8 mouse cellular contexts compared by ENCODE assay signal in genomic region chr11:97440441-97440881, GRCm38 (mm10). TPM values are rescaled to one million over a fixed set of nuclear protein-coding genes. Genes with fewer than 3 reads are reported as not detected.
DNase-seq lines count a peak whose midpoint lies in the region; ATAC-seq and TF ChIP-seq lines count a peak whose summit lies in the region.

No protein-coding gene starts in this region.

- TF ChIP-seq POLR2A in olfactory bulb, adult 2 months (IDR thresholded peaks at IDR 0.05; ENCODE audit: insufficient read depth, low read depth, low read length), result no peak

- no peaks in the 10 kb centered on the region for H3K27me3 ChIP-seq in heart, embryonic 11.5 days (ENCODE audit: control insufficient read depth, insufficient read depth, low read length)
- H3K27me3 ChIP-seq in heart, embryonic 13.5 days (replicated peaks), result no peaks in the 10 kb centered on the region
- H3K27me3 ChIP-seq in liver, embryonic 11.5 days (replicated peaks; ENCODE audit: control insufficient read depth, insufficient read depth, low read length), result no peaks in the 10 kb centered on the region

- H3K36me3 ChIP-seq in heart, embryonic 11.5 days (ENCODE audit: control insufficient read depth, insufficient read depth, low read length), result peaks cover 7% of the 10 kb centered on the region
- peaks cover 23% of the 10 kb centered on the region for H3K36me3 ChIP-seq in heart, embryonic 13.5 days
- peaks cover 10% of the 10 kb centered on the region for H3K36me3 ChIP-seq in liver, embryonic 11.5 days (ENCODE audit: control insufficient read depth, insufficient read depth, low read length)

- DNase-seq in heart, adult 8-10 months (ENCODE audit: low spot score), result no peak
- DNase-seq in NIH3T3 (ENCODE audit: low read depth), result peak; percentile 71
- no peak for DNase-seq in liver, embryonic 11.5 days (ENCODE audit: low spot score)
- DNase-seq in right cerebral cortex, postnatal 25 days, result no peak
- no peak for DNase-seq in left cerebral cortex, postnatal 14 days (ENCODE audit: low spot score in 2 of 2)

- peak overlapping the region; percentile 92 for H3K27ac ChIP-seq in heart, embryonic 11.5 days (ENCODE audit: low read depth, low read length)
- H3K27ac ChIP-seq in heart, embryonic 13.5 days (replicated peaks), result peak overlapping the region; percentile 98
- peak overlapping the region; percentile 98 for H3K27ac ChIP-seq in liver, embryonic 11.5 days (ENCODE audit: low read depth, low read length)
- no peak overlapping the region for H3K27ac ChIP-seq in olfactory bulb, adult 2 months (ENCODE audit: insufficient read depth, low read depth, low read length)

- H3K4me1 ChIP-seq in heart, embryonic 11.5 days (ENCODE audit: control insufficient read depth, insufficient read depth, low read length), result peaks cover 79% of the 10 kb centered on the region
- H3K4me1 ChIP-seq in heart, embryonic 13.5 days, result peaks cover 83% of the 10 kb centered on the region
- H3K4me1 ChIP-seq in liver, embryonic 11.5 days (replicated peaks; ENCODE audit: control insufficient read depth, insufficient read depth, low read length), result peaks cover 89% of the 10 kb centered on the region
- H3K4me1 ChIP-seq in olfactory bulb, adult 2 months (ENCODE audit: control insufficient read depth, insufficient read depth, low read length), result peaks cover 46% of the 10 kb centered on the region

- no peaks in the 10 kb centered on the region for H3K9me3 ChIP-seq in heart, embryonic 11.5 days (replicated peaks; ENCODE audit: control insufficient read depth, low read length)
- H3K9me3 ChIP-seq in heart, embryonic 13.5 days, result no peaks in the 10 kb centered on the region
- no peaks in the 10 kb centered on the region for H3K9me3 ChIP-seq in liver, embryonic 11.5 days (ENCODE audit: control insufficient read depth, low read length)

- intact Hi-C loops in left cerebral cortex, postnatal 14 days (cut with DNase I), result no loop called here

- 1% methylated on average over 34 of the region's 34 CpGs for WGBS in heart, embryonic 11.5 days (ENCODE audit: insufficient replicate concordance)
- WGBS in heart, embryonic 13.5 days, result under 1% methylated on average over 34 of the region's 34 CpGs
- WGBS in liver, embryonic 11.5 days, result under 1% methylated on average over 34 of the region's 34 CpGs
- 18% methylated on average over 34 of the region's 34 CpGs for WGBS in olfactory bulb, adult 2 months

- peak overlapping the region; percentile 95 for H3K4me3 ChIP-seq in heart, embryonic 11.5 days (ENCODE audit: low read depth, low read length)
- peak overlapping the region; percentile 80 for H3K4me3 ChIP-seq in heart, embryonic 13.5 days
- peak overlapping the region; percentile 94 for H3K4me3 ChIP-seq in liver, embryonic 11.5 days (ENCODE audit: low read depth, low read length)
- H3K4me3 ChIP-seq in olfactory bulb, adult 2 months (ENCODE audit: insufficient read depth, low read depth, low read length), result peak overlapping the region; percentile 24

- ATAC-seq in heart, embryonic 11.5 days (replicated peaks; ENCODE audit: insufficient number of reproducible peaks, low FRiP score, low TSS enrichment), result peak; percentile 17; the same call in 1 of the 2 replicates
- ATAC-seq in heart, embryonic 13.5 days (ENCODE audit: extremely low read depth, insufficient number of reproducible peaks, low FRiP score, low TSS enrichment), result peak; percentile 16; the same call in 1 of the 2 replicates
- peak; percentile 8; the same call in 1 of the 2 replicates for ATAC-seq in liver, embryonic 11.5 days (replicated peaks; ENCODE audit: low FRiP score)

- H3K4me2 ChIP-seq in heart, embryonic 11.5 days, result peak overlapping the region; percentile 87
- peak overlapping the region; percentile 86 for H3K4me2 ChIP-seq in heart, embryonic 13.5 days
- peak overlapping the region; percentile 80 for H3K4me2 ChIP-seq in liver, embryonic 11.5 days

- H3K9ac ChIP-seq in heart, embryonic 11.5 days (ENCODE audit: low read depth, low read length), result peak overlapping the region; percentile 90
- peak overlapping the region; percentile 93 for H3K9ac ChIP-seq in heart, embryonic 13.5 days
- H3K9ac ChIP-seq in liver, embryonic 11.5 days (ENCODE audit: low read depth, low read length), result peak overlapping the region; percentile 98

- TF ChIP-seq CTCF in olfactory bulb, adult 2 months (IDR thresholded peaks at IDR 0.05; ENCODE audit: insufficient read depth, low read depth, low read length), result no peak

RNA-seq across cellular contexts. Expression of gene Arhgap23, which starts 25.1 kb away (rescaled TPM):
- polyA plus RNA-seq in heart, embryonic 11.5 days (2014; fragmentation: Nextera tagmentation; extraction: Ambion mirVana), result 6.7 and 8.3 TPM in 2 replicates
- total RNA-seq in heart, adult 8-10 months (2022), result 10 to 100 TPM; 13.3 to 14.9 (median 14.0) TPM
- 6.6 and 6.9 TPM in 2 replicates for polyA plus RNA-seq in heart, embryonic 13.5 days (2015; fragmentation: Nextera tagmentation; extraction: Ambion mirVana)
- polyA plus RNA-seq in liver, embryonic 11.5 days (2014; fragmentation: Nextera tagmentation; extraction: Ambion mirVana), result 9.3 and 10.9 TPM in 2 replicates
- polyA plus RNA-seq in olfactory bulb, adult 2 months (2012; ENCODE audit: insufficient read depth, insufficient read length, low replicate concordance, missing spikeins), result not detected in 2 replicates
- total RNA-seq in left cerebral cortex, postnatal 14 days (2021), result 10 to 100 TPM; 70.1 to 71.4 TPM

RNA-seq across cellular contexts. Expression of gene 4933428G20Rik, which starts 59.7 kb away (rescaled TPM):
- polyA plus RNA-seq in heart, embryonic 11.5 days (2014; fragmentation: Nextera tagmentation; extraction: Ambion mirVana), result 0.11 TPM in 1 of 2 replicates, not detected in the other
- not detected for total RNA-seq in heart, adult 8-10 months (2022)
- polyA plus RNA-seq in heart, embryonic 13.5 days (2015; fragmentation: Nextera tagmentation; extraction: Ambion mirVana), result 0.84 and 1.5 TPM in 2 replicates
- 0.21 and 0.44 TPM in 2 replicates for polyA plus RNA-seq in liver, embryonic 11.5 days (2014; fragmentation: Nextera tagmentation; extraction: Ambion mirVana)
- polyA plus RNA-seq in olfactory bulb, adult 2 months (2012; ENCODE audit: insufficient read depth, insufficient read length, low replicate concordance, missing spikeins), result not detected in 2 replicates
- total RNA-seq in left cerebral cortex, postnatal 14 days (2021), result under 1 TPM in 1 of 2 experiments, not detected in 1; 0.23 TPM

Comparison
In these comparisons a context has a peak if more than half of its experiments do, and no peak if none do; other contexts are left out.
1. H3K4me3 ChIP-seq: peak in every context shown above with its lines; median percentile 95 in heart, embryonic 11.5 days; 94 in liver, embryonic 11.5 days; 80 in heart, embryonic 13.5 days; 24 in olfactory bulb, adult 2 months.